Mouse (Mus musculus): ENCODE measurements around the gene Adamts4.

GRCm38 (mm10) chr1:171265971-171266744 lies 15.9 kb downstream of the Adamts4 start:
- TF ChIP-seq POLR2A (IDR thresholded peaks at IDR 0.05; ENCODE audit: extremely low read depth, insufficient read depth, low read length) (no peak), CTCF (IDR thresholded peaks at IDR 0.05; ENCODE audit: low read depth, low read length) (no peak)

All from liver, adult 2 months (tissue).